Comparison of ENCODE assay signal across 21 mouse cellular contexts in genomic region chr4:136675439-136675838, GRCm38 (mm10). TPM values are rescaled to one million over a fixed set of nuclear protein-coding genes. Genes with fewer than 3 reads are reported as not detected.
"Had no signal": no experiment of that assay in that cellular context is flagged by ENCODE, and none has a peak within 500 bp of the region (broad histone marks: within the 10 kb centered on the region; RNA-seq: fewer than 3 reads in every experiment).

No protein-coding gene starts in this region.

- H3K4me2 ChIP-seq: neural tube, embryonic 13.5 days; neural tube, embryonic 15.5 days; stomach, embryonic 15.5 days had no signal

- H3K9me3 ChIP-seq: neural tube, embryonic 13.5 days; neural tube, embryonic 15.5 days; stomach, embryonic 15.5 days had no signal

- H3K4me3 ChIP-seq: neural tube, embryonic 13.5 days; neural tube, embryonic 15.5 days; stomach, embryonic 15.5 days had no signal

- H3K27me3 ChIP-seq: neural tube, embryonic 13.5 days; neural tube, embryonic 15.5 days; stomach, embryonic 15.5 days had no signal

- H3K9ac ChIP-seq: neural tube, embryonic 13.5 days; neural tube, embryonic 15.5 days; stomach, embryonic 15.5 days had no signal

- H3K4me1 ChIP-seq: stomach, embryonic 15.5 days had no signal

- H3K27ac ChIP-seq: neural tube, embryonic 13.5 days; neural tube, embryonic 15.5 days; stomach, embryonic 15.5 days; stomach, postnatal 0 days had no signal

- DNase-seq: retina, postnatal 1 day; right cerebral cortex, adult 18-20 months; right cerebral cortex, postnatal 14 days; right cerebral cortex, postnatal 25 days; right cerebral cortex, postnatal 4 days; spleen, adult 18-20 months; thymus, adult 18-20 months; thymus, adult 2 months; thymus, postnatal 14 days; thymus, postnatal 25 days; thymus, postnatal 36 days; thymus, postnatal 4 days had no signal

RNA-seq across cellular contexts. Expression of gene Lactbl1, which starts 53.0 kb away (rescaled TPM):
- total RNA-seq: neutrophil, adult 5-6 weeks had no signal
- polyA plus RNA-seq: neural tube, embryonic 13.5 days; neural tube, embryonic 14.5 days; small intestine, adult 2 months; stomach, embryonic 15.5 days; stomach, embryonic 16.5 days; stomach, postnatal 0 days; urinary bladder, adult 2 months had no signal
